Mouse (Mus musculus): ENCODE results near the gene Dhx58.

- TF ChIP-seq GATA1 (IDR thresholded peaks at IDR 0.05; ENCODE audit: borderline replicate concordance, low read length) (no peak), FLI1 (IDR thresholded peaks at IDR 0.05; ENCODE audit: low read length) (no peak)
Observed at GRCm38 (mm10) chr11:100656458-100656857, 47.6 kb downstream of the Dhx58 start.
